Mouse (Mus musculus) limb, embryonic 15.5 days (tissue): ENCODE data around the gene Pimreg. TPM values are rescaled to one million over a fixed set of nuclear protein-coding genes. Genes with fewer than 3 reads are reported as not detected.
A peak's percentile ranks its signal among the peaks of the same experiment; 100 is the strongest.

Source experiments
- ATAC-seq: fragments of 200-750 bp; cut with Nextera tagmentation; 2 replicates; pipeline ENCODE4 v1.8.0; 2017; ENCODE audit warnings: low read depth, moderate TSS enrichment; ENCODE audit not compliant: insufficient number of reproducible peaks, low FRiP score, low TSS enrichment
- H3K27ac ChIP-seq: fragments of 300-500 bp; sonication (generic); 2 replicates; pipeline ENCODE4 v1.5.1; 2015; ENCODE audit warnings: moderate library complexity, mild to moderate bottlenecking, inconsistent platforms
- H3K27me3 ChIP-seq: fragments of 300-500 bp; sonication (generic); 2 replicates; pipeline ENCODE4 v1.6.1; 2015; ENCODE audit warnings: inconsistent platforms
- H3K36me3 ChIP-seq: fragments of 300-500 bp; sonication (generic); 2 replicates; pipeline ENCODE4 v1.6.1; 2015; ENCODE audit warnings: inconsistent platforms
- H3K4me1 ChIP-seq: fragments of 300-500 bp; sonication (generic); 2 replicates; pipeline ENCODE4 v1.6.1; 2015; ENCODE audit warnings: inconsistent platforms
- H3K4me2 ChIP-seq: fragments of 300-500 bp; sonication (generic); 2 replicates; pipeline ENCODE4 v1.6.1; 2015; ENCODE audit warnings: mild to moderate bottlenecking, inconsistent platforms
- H3K4me3 ChIP-seq: fragments of 300-500 bp; sonication (generic); 2 replicates; pipeline ENCODE4 v1.5.1; 2015; ENCODE audit warnings: mild to moderate bottlenecking, inconsistent platforms
- H3K9ac ChIP-seq: fragments of 300-500 bp; sonication (generic); 2 replicates; pipeline ENCODE4 v1.6.1; 2015; ENCODE audit warnings: inconsistent platforms
- H3K9me3 ChIP-seq: fragments of 300-500 bp; sonication (generic); 2 replicates; pipeline ENCODE4 v1.6.1; 2016; ENCODE audit warnings: inconsistent platforms
- WGBS: fragments of 180-500 bp; shearing (Covaris S2); methylation state at CpG from one replicate; pipeline ENCODE4 v1.1.7; 2015; 5-methylcytosine and 5-hydroxymethylcytosine counted together
- polyA plus RNA-seq: library from polyadenylated mRNA; unstranded; fragments of >200 nt; fragmentation: Nextera tagmentation; extraction: Ambion mirVana; gene quantifications from 2 replicates; pipeline ENCODE4 v1.2.1, GENCODE M21; 2015

Pimreg gene
- polyA plus RNA-seq, 1 experiment from 2014 or later: 79.2 TPM

GRCm38 (mm10) chr11:72070733-72071132 is 28.9 kb downstream of the Pimreg start:
- H3K4me3 ChIP-seq: no peak overlapping the region
- 72% methylated on average over 9 of the region's 9 CpGs for WGBS
- no peak for ATAC-seq

GRCm38 (mm10) chr11:72072331-72072905 is 30.6 kb downstream of the Pimreg start:
- H3K9me3 ChIP-seq: no peaks in the 10 kb centered on the region
- no peak overlapping the region for H3K4me3 ChIP-seq
- H3K4me1 ChIP-seq: peaks cover 7% of the 10 kb centered on the region
- no peak overlapping the region for H3K27ac ChIP-seq
- ATAC-seq: no peak
- no peaks in the 10 kb centered on the region for H3K36me3 ChIP-seq
- 31% methylated on average over 6 of the region's 6 CpGs for WGBS
- H3K4me2 ChIP-seq: no peak overlapping the region
- H3K9ac ChIP-seq: no peak overlapping the region
- no peaks in the 10 kb centered on the region for H3K27me3 ChIP-seq

More at GRCm38 (mm10) chr11:72070733-72071132, 28.9 kb downstream of the Pimreg start:
- H3K36me3 ChIP-seq: no peaks in the 10 kb centered on the region
- no peaks in the 10 kb centered on the region for H3K27me3 ChIP-seq
- no peak overlapping the region for H3K4me2 ChIP-seq
- no peak overlapping the region for H3K27ac ChIP-seq
- no peak overlapping the region for H3K9ac ChIP-seq
- peaks cover 12% of the 10 kb centered on the region for H3K4me1 ChIP-seq
- H3K9me3 ChIP-seq: no peaks in the 10 kb centered on the region

GRCm38 (mm10) chr11:72074230-72074629 is 32.4 kb downstream of the Pimreg start:
- WGBS: 76% methylated on average over 13 of the region's 13 CpGs
- Histone ChIP-seq H3K4me1 (no peaks in the 10 kb centered on the region; the same call in 1 of the 2 replicates), H3K27ac (no peak overlapping the region), H3K36me3 (no peaks in the 10 kb centered on the region), H3K27me3 (no peaks in the 10 kb centered on the region), H3K9ac (no peak overlapping the region), H3K9me3 (no peaks in the 10 kb centered on the region), H3K4me2 (no peak overlapping the region), H3K4me3 (no peak overlapping the region)
- no peak for ATAC-seq

- Histone ChIP-seq H3K9ac (no peak overlapping the region), H3K4me2 (no peak overlapping the region), H3K27ac (no peak overlapping the region), H3K4me3 (no peak overlapping the region), H3K27me3 (no peaks in the 10 kb centered on the region), H3K9me3 (no peaks in the 10 kb centered on the region), H3K4me1 (no peaks in the 10 kb centered on the region; the same call in 1 of the 2 replicates), H3K36me3 (no peaks in the 10 kb centered on the region)
- WGBS: 44% methylated on average over 3 of the region's 3 CpGs
- ATAC-seq: no peak
These were observed 36.2 kb downstream of the Pimreg start for GRCm38 (mm10) chr11:72078056-72078455.

GRCm38 (mm10) chr11:72078647-72079046 is 36.8 kb downstream of the Pimreg start:
- Histone ChIP-seq H3K4me1 (no peaks in the 10 kb centered on the region; the same call in 1 of the 2 replicates), H3K4me2 (no peak overlapping the region), H3K9me3 (no peaks in the 10 kb centered on the region), H3K27ac (no peak overlapping the region), H3K27me3 (no peaks in the 10 kb centered on the region), H3K36me3 (no peaks in the 10 kb centered on the region), H3K9ac (no peak overlapping the region), H3K4me3 (no peak overlapping the region)
- WGBS: 46% methylated on average over 4 of the region's 4 CpGs
- ATAC-seq: no peak

GRCm38 (mm10) chr11:72080461-72080860 is 38.6 kb downstream of the Pimreg start:
- Histone ChIP-seq H3K9me3 (no peaks in the 10 kb centered on the region), H3K27ac (no peak overlapping the region), H3K4me2 (no peak overlapping the region), H3K27me3 (no peaks in the 10 kb centered on the region), H3K4me1 (no peaks in the 10 kb centered on the region; the same call in 1 of the 2 replicates), H3K4me3 (no peak overlapping the region), H3K36me3 (no peaks in the 10 kb centered on the region), H3K9ac (no peak overlapping the region)
- WGBS: 80% methylated on average over 6 of the region's 6 CpGs
- ATAC-seq: no peak

- Histone ChIP-seq H3K27ac (no peak overlapping the region), H3K4me2 (no peak overlapping the region), H3K27me3 (no peaks in the 10 kb centered on the region), H3K9ac (no peak overlapping the region), H3K36me3 (no peaks in the 10 kb centered on the region), H3K4me3 (no peak overlapping the region), H3K4me1 (peaks cover 14% of the 10 kb centered on the region), H3K9me3 (no peaks in the 10 kb centered on the region)
- no peak for ATAC-seq
- 82% methylated on average over 4 of the region's 4 CpGs for WGBS
These were observed 40.8 kb downstream of the Pimreg start for GRCm38 (mm10) chr11:72082601-72083000.

- no peak overlapping the region for H3K4me3 ChIP-seq
- no peaks in the 10 kb centered on the region for H3K27me3 ChIP-seq
- no peak overlapping the region for H3K4me2 ChIP-seq
- no peaks in the 10 kb centered on the region for H3K9me3 ChIP-seq
- H3K4me1 ChIP-seq: peaks cover 17% of the 10 kb centered on the region
- ATAC-seq: no peak
- no peak overlapping the region for H3K9ac ChIP-seq
- H3K27ac ChIP-seq: no peak overlapping the region
- H3K36me3 ChIP-seq: no peaks in the 10 kb centered on the region
- 93% methylated on average over 15 of the region's 15 CpGs for WGBS
These were observed 42.5 kb downstream of the Pimreg start for GRCm38 (mm10) chr11:72084337-72084736.

GRCm38 (mm10) chr11:72086251-72087046 is 44.6 kb downstream of the Pimreg start:
- peak; percentile 53; the same call in 1 of the 2 replicates for ATAC-seq
- peaks cover 17% of the 10 kb centered on the region for H3K4me1 ChIP-seq
- peak overlapping the region; percentile 61; the same call in 1 of the 2 replicates for H3K27ac ChIP-seq
- H3K36me3 ChIP-seq: no peaks in the 10 kb centered on the region
- no peak overlapping the region for H3K4me3 ChIP-seq
- no peaks in the 10 kb centered on the region for H3K27me3 ChIP-seq
- H3K9ac ChIP-seq: no peak overlapping the region
- H3K4me2 ChIP-seq: peak overlapping the region; percentile 2; the same call in 1 of the 2 replicates
- H3K9me3 ChIP-seq: no peaks in the 10 kb centered on the region
- 23% methylated on average over 11 of the region's 11 CpGs for WGBS

GRCm38 (mm10) chr11:72092390-72092789 is 50.6 kb downstream of the Pimreg start:
- H3K4me3 ChIP-seq: no peak overlapping the region
- H3K36me3 ChIP-seq: no peaks in the 10 kb centered on the region
- no peak overlapping the region for H3K27ac ChIP-seq
- H3K4me2 ChIP-seq: no peak overlapping the region
- no peak overlapping the region for H3K9ac ChIP-seq
- WGBS: 65% methylated on average over 8 of the region's 8 CpGs
- ATAC-seq: no peak
- no peaks in the 10 kb centered on the region; the same call in 1 of the 2 replicates for H3K27me3 ChIP-seq
- H3K9me3 ChIP-seq: no peaks in the 10 kb centered on the region
- 0 out of 2 replicates have a peak, but pooled peaks cover 4% of the 10 kb centered on the region for H3K4me1 ChIP-seq

- no peaks in the 10 kb centered on the region for H3K36me3 ChIP-seq
- ATAC-seq: no peak
- H3K9ac ChIP-seq: no peak overlapping the region
- WGBS: 84% methylated on average over 7 of the region's 7 CpGs
- no peak overlapping the region for H3K27ac ChIP-seq
- H3K4me3 ChIP-seq: no peak overlapping the region
- no peaks in the 10 kb centered on the region for H3K9me3 ChIP-seq
- H3K4me1 ChIP-seq: no peaks in the 10 kb centered on the region
- no peak overlapping the region for H3K4me2 ChIP-seq
- H3K27me3 ChIP-seq: no peaks in the 10 kb centered on the region; the same call in 1 of the 2 replicates
These were observed 52.6 kb downstream of the Pimreg start for GRCm38 (mm10) chr11:72094442-72094841.

GRCm38 (mm10) chr11:72095994-72096393 is 54.2 kb downstream of the Pimreg start:
- H3K4me1 ChIP-seq: peaks cover 3% of the 10 kb centered on the region; the same call in 1 of the 2 replicates
- WGBS: 51% methylated on average over 3 of the region's 3 CpGs
- no peak overlapping the region for H3K27ac ChIP-seq
- no peak overlapping the region for H3K4me2 ChIP-seq
- H3K9me3 ChIP-seq: no peaks in the 10 kb centered on the region
- no peaks in the 10 kb centered on the region; the same call in 1 of the 2 replicates for H3K27me3 ChIP-seq
- no peaks in the 10 kb centered on the region for H3K36me3 ChIP-seq
- ATAC-seq: no peak
- H3K9ac ChIP-seq: no peak overlapping the region
- no peak overlapping the region for H3K4me3 ChIP-seq
